Mouse (Mus musculus) liver, adult 2 months (tissue): ENCODE data around the gene Serpinb9c. TPM values are rescaled to one million over a fixed set of nuclear protein-coding genes. Genes with fewer than 3 reads are reported as not detected.
"Not testable (repeated sequence)": the region's sequence is repeated elsewhere in the genome, so short reads cannot be mapped to it uniquely, and the experiment has no call there.

Source experiments
- DNase-seq: peaks from one replicate; pipeline ENCODE4 v3.0.0-alpha.2; 2011; ENCODE audit warnings: low read depth, low spot score; ENCODE audit errors: extremely low read depth
- H3K27ac ChIP-seq: fragments of 200-500 bp; replicated peaks from 2 replicates; pipeline ENCODE4 v1.5.1; 2012; ENCODE audit warnings: low read depth, mild to moderate bottlenecking, control low read depth, inconsistent platforms, low read length; ENCODE audit not compliant: insufficient read depth
- H3K27me3 ChIP-seq: fragments of 200-500 bp; 2 replicates; pipeline ENCODE4 v1.6.1; 2012; ENCODE audit warnings: mild to moderate bottlenecking, moderate library complexity, low read length, inconsistent platforms; ENCODE audit not compliant: control insufficient read depth, insufficient read depth
- H3K36me3 ChIP-seq: fragments of 200-500 bp; 2 replicates; pipeline ENCODE4 v1.6.1; 2012; ENCODE audit warnings: low read length, inconsistent platforms; ENCODE audit not compliant: control insufficient read depth, insufficient read depth
- H3K4me1 ChIP-seq: fragments of 200-500 bp; 2 replicates; pipeline ENCODE4 v1.6.1; 2011; ENCODE audit warnings: low read length; ENCODE audit not compliant: control insufficient read depth, insufficient read depth
- H3K4me3 ChIP-seq: fragments of 200-500 bp; 2 replicates; pipeline ENCODE4 v1.5.1; 2011; ENCODE audit warnings: low read depth, mild to moderate bottlenecking, control low read depth, low read length, moderate library complexity; ENCODE audit not compliant: insufficient read depth
- H3K79me2 ChIP-seq: fragments of 200-500 bp; 2 replicates; pipeline ENCODE4 v1.6.1; 2012; ENCODE audit warnings: inconsistent platforms, mild to moderate bottlenecking, low read length, moderate library complexity; ENCODE audit not compliant: control insufficient read depth, insufficient read depth
- H3K9ac ChIP-seq: fragments of 200-500 bp; 2 replicates; pipeline ENCODE4 v1.6.1; 2012; ENCODE audit warnings: low read depth, mild to moderate bottlenecking, control low read depth, inconsistent platforms, low read length
- CTCF ChIP-seq: fragments of 200-500 bp; IDR thresholded peaks from 2 replicates; pipeline ENCODE4 v1.5.1; 2011; ENCODE audit warnings: low read depth, low read length, control low read depth
- POLR2A ChIP-seq: fragments of 200-500 bp; IDR thresholded peaks from 2 replicates; pipeline ENCODE4 v1.6.1; 2011; ENCODE audit warnings: low read length, control low read depth; ENCODE audit not compliant: insufficient read depth; ENCODE audit errors: extremely low read depth
- WGBS: fragments of 180-500 bp; shearing (Covaris S2); methylation state at CpG from one replicate; pipeline ENCODE4 v1.1.7; 2018; 5-methylcytosine and 5-hydroxymethylcytosine counted together
- polyA plus RNA-seq: library from polyadenylated mRNA; depleted of rRNA; stranded (reverse); fragments of >200 nt; gene quantifications from 2 replicates; pipeline ENCODE4 v1.2.3, GENCODE M21; 2012; rRNA removed
- total RNA-seq: library from RNA; depleted of rRNA; stranded (reverse); fragments of >200 nt; gene quantifications from 2 replicates; pipeline ENCODE4 v1.2.3, GENCODE M21; 2014; rRNA removed

The Serpinb9c gene
- not detected in 2 replicates for total RNA-seq
- polyA plus RNA-seq = not detected in 2 replicates

- no peaks in the 10 kb centered on the region for H3K36me3 ChIP-seq
- no peak for DNase-seq
- no peaks in the 10 kb centered on the region for H3K79me2 ChIP-seq
- H3K4me3 ChIP-seq = no peak within 1 kb of the TSS
- no peaks in the 10 kb centered on the region for H3K4me1 ChIP-seq
- TF ChIP-seq CTCF (no peak), POLR2A (no peak)
- H3K27ac ChIP-seq = no peak within 1 kb of the TSS
- 69% methylated on average over 4 of the region's 4 CpGs for WGBS
- H3K9ac ChIP-seq = no peak within 1 kb of the TSS
- no peaks in the 10 kb centered on the region for H3K27me3 ChIP-seq
Observed at GRCm38 (mm10) chr13:33159642-33160041, at the start of gene Serpinb9c. Gene Serpinb9c (minus strand): TSS chr13:33159742.

- Histone ChIP-seq H3K27ac (no peak overlapping the region), H3K27me3 (no peaks in the 10 kb centered on the region), H3K4me3 (no peak overlapping the region), H3K9ac (no peak overlapping the region), H3K4me1 (no peaks in the 10 kb centered on the region), H3K79me2 (no peaks in the 10 kb centered on the region), H3K36me3 (no peaks in the 10 kb centered on the region)
- 56% methylated on average over 2 of the region's 2 CpGs for WGBS
- DNase-seq = no peak
- TF ChIP-seq CTCF = no peak
- no peak for TF ChIP-seq POLR2A
Observed at GRCm38 (mm10) chr13:33199740-33200139, 40.2 kb upstream of the Serpinb9c start.

GRCm38 (mm10) chr13:33192659-33193058 is 33.1 kb upstream of the Serpinb9c start, which contains the start of gene Serpinb9d:
Gene Serpinb9d (plus strand): TSS chr13:33192959.
- no peaks in the 10 kb centered on the region for H3K4me1 ChIP-seq
- H3K4me3 ChIP-seq = no peak within 1 kb of the TSS
- no peak within 1 kb of the TSS for H3K9ac ChIP-seq
- TF ChIP-seq POLR2A (no peak), CTCF (no peak)
- H3K36me3 ChIP-seq = no peaks in the 10 kb centered on the region
- H3K27me3 ChIP-seq = no peaks in the 10 kb centered on the region
- WGBS = 74% methylated on average over 5 of the region's 5 CpGs
- H3K79me2 ChIP-seq = no peaks in the 10 kb centered on the region
- no peak for DNase-seq
- H3K27ac ChIP-seq = no peak within 1 kb of the TSS

GRCm38 (mm10) chr13:33190486-33190885 is 30.9 kb upstream of the Serpinb9c start:
- WGBS = 85% methylated on average over 1 of the region's 1 CpGs
- H3K79me2 ChIP-seq, H3K4me1 ChIP-seq, H3K9ac ChIP-seq, H3K4me3 ChIP-seq, H3K27ac ChIP-seq, DNase-seq, H3K36me3 ChIP-seq, H3K27me3 ChIP-seq: not testable (repeated sequence)

- WGBS = 65% methylated on average over 3 of the region's 3 CpGs
Observed at GRCm38 (mm10) chr13:33141435-33141834, 18.1 kb downstream of the Serpinb9c start.

GRCm38 (mm10) chr13:33137717-33138116 is 21.8 kb downstream of the Serpinb9c start:
- Histone ChIP-seq H3K27ac (no peak overlapping the region), H3K4me1 (no peaks in the 10 kb centered on the region), H3K9ac (no peak overlapping the region), H3K79me2 (no peaks in the 10 kb centered on the region), H3K36me3 (no peaks in the 10 kb centered on the region), H3K4me3 (no peak overlapping the region), H3K27me3 (no peaks in the 10 kb centered on the region)
- TF ChIP-seq POLR2A = no peak
- TF ChIP-seq CTCF = no peak
- 86% methylated on average over 2 of the region's 2 CpGs for WGBS
- no peak for DNase-seq

More at GRCm38 (mm10) chr13:33141435-33141834, 18.1 kb downstream of the Serpinb9c start:
- H3K27me3 ChIP-seq = no peaks in the 10 kb centered on the region
- no peaks in the 10 kb centered on the region for H3K36me3 ChIP-seq
- no peak for TF ChIP-seq POLR2A
- no peak for TF ChIP-seq CTCF
- H3K9ac ChIP-seq = no peak overlapping the region
- no peaks in the 10 kb centered on the region for H3K79me2 ChIP-seq
- no peaks in the 10 kb centered on the region for H3K4me1 ChIP-seq
- H3K27ac ChIP-seq = no peak overlapping the region
- no peak for DNase-seq
- no peak overlapping the region for H3K4me3 ChIP-seq
